Mouse (Mus musculus): ENCODE results near the gene Chd6. TPM values are rescaled to one million over a fixed set of nuclear protein-coding genes. Genes with fewer than 3 reads are reported as not detected.

Gene Chd6
- polyA plus RNA-seq, 1 experiment from 2014 or later, result 13.2 TPM

- Histone ChIP-seq H3K27me3 (ENCODE audit: control insufficient read depth, insufficient read depth, low read length) (no peaks in the 10 kb centered on the region), H3K27ac (replicated peaks) (no peak overlapping the region), H3K4me2 (replicated peaks; ENCODE audit: low read depth) (no peak overlapping the region), H3K4me3 (ENCODE audit: low read depth, low read length) (no peak overlapping the region), H3K4me1 (replicated peaks; ENCODE audit: control insufficient read depth, insufficient read depth) (no peaks in the 10 kb centered on the region), H3K9ac (ENCODE audit: low read length) (no peak overlapping the region), H3K9me3 (ENCODE audit: control insufficient read depth, low read length) (no peaks in the 10 kb centered on the region), H3K36me3 (ENCODE audit: control insufficient read depth, insufficient read depth, low read length) (peaks cover 17% of the 10 kb centered on the region)
- TF ChIP-seq CTCF (IDR thresholded peaks at IDR 0.05; ENCODE audit: low read depth), result no peak
- WGBS, result 36% methylated on average over 4 of the region's 4 CpGs
- no peak for DNase-seq (ENCODE audit: low spot score)
- ATAC-seq (ENCODE audit: low FRiP score, low TSS enrichment), result no peak
Observed at GRCm38 (mm10) chr2:161017913-161018312, 91.0 kb downstream of the Chd6 start.

GRCm38 (mm10) chr2:161012577-161013251, 96.2 kb downstream of the Chd6 start:
- Histone ChIP-seq H3K9me3 (ENCODE audit: control insufficient read depth, low read length) (no peaks in the 10 kb centered on the region), H3K36me3 (ENCODE audit: control insufficient read depth, insufficient read depth, low read length) (peaks cover 30% of the 10 kb centered on the region), H3K4me1 (replicated peaks; ENCODE audit: control insufficient read depth, insufficient read depth) (no peaks in the 10 kb centered on the region), H3K27me3 (ENCODE audit: control insufficient read depth, insufficient read depth, low read length) (no peaks in the 10 kb centered on the region), H3K4me3 (ENCODE audit: low read depth, low read length) (no peak overlapping the region), H3K4me2 (replicated peaks; ENCODE audit: low read depth) (no peak overlapping the region), H3K9ac (ENCODE audit: low read length) (no peak overlapping the region), H3K27ac (replicated peaks) (no peak overlapping the region)
- 91% methylated on average over 16 of the region's 16 CpGs for WGBS
- no peak for DNase-seq (ENCODE audit: low spot score)
- no peak for ATAC-seq (ENCODE audit: low FRiP score, low TSS enrichment)
- TF ChIP-seq EP300 (optimal IDR thresholded peaks at IDR 0.05) (no peak), CTCF (IDR thresholded peaks at IDR 0.05; ENCODE audit: low read depth) (no peak)

- peak; percentile 62 for DNase-seq (ENCODE audit: low spot score)
- ATAC-seq (ENCODE audit: low FRiP score, low TSS enrichment), result peak; percentile 87
Observed at GRCm38 (mm10) chr2:161004338-161004737, 104.5 kb downstream of the Chd6 start.

GRCm38 (mm10) chr2:160996987-160997763, 111.7 kb downstream of the Chd6 start:
- H3K4me1 ChIP-seq (replicated peaks; ENCODE audit: control insufficient read depth, insufficient read depth), result no peaks in the 10 kb centered on the region
- no peak overlapping the region for H3K4me3 ChIP-seq (ENCODE audit: low read depth, low read length)
- TF ChIP-seq CTCF (IDR thresholded peaks at IDR 0.05; ENCODE audit: low read depth) (no peak), EP300 (optimal IDR thresholded peaks at IDR 0.05) (no peak)
- no peak overlapping the region for H3K4me2 ChIP-seq (replicated peaks; ENCODE audit: low read depth)
- 93% methylated on average over 6 of the region's 6 CpGs for WGBS
- no peak overlapping the region for H3K9ac ChIP-seq (ENCODE audit: low read length)
- no peaks in the 10 kb centered on the region for H3K36me3 ChIP-seq (ENCODE audit: control insufficient read depth, insufficient read depth, low read length)
- no peak overlapping the region for H3K27ac ChIP-seq (replicated peaks)
- DNase-seq (ENCODE audit: low spot score) (no peak), ATAC-seq (ENCODE audit: low FRiP score, low TSS enrichment) (peak; percentile 21; the same call in 1 of the 2 replicates)
- H3K9me3 ChIP-seq (ENCODE audit: control insufficient read depth, low read length), result no peaks in the 10 kb centered on the region
- no peaks in the 10 kb centered on the region for H3K27me3 ChIP-seq (ENCODE audit: control insufficient read depth, insufficient read depth, low read length)

More at GRCm38 (mm10) chr2:161004338-161004737, 104.5 kb downstream of the Chd6 start:
- no peaks in the 10 kb centered on the region for H3K9me3 ChIP-seq (ENCODE audit: control insufficient read depth, low read length)
- no peaks in the 10 kb centered on the region for H3K27me3 ChIP-seq (ENCODE audit: control insufficient read depth, insufficient read depth, low read length)
- no peak overlapping the region for H3K9ac ChIP-seq (ENCODE audit: low read length)
- no peaks in the 10 kb centered on the region for H3K4me1 ChIP-seq (replicated peaks; ENCODE audit: control insufficient read depth, insufficient read depth)
- TF ChIP-seq EP300 (optimal IDR thresholded peaks at IDR 0.05) (no peak), CTCF (IDR thresholded peaks at IDR 0.05; ENCODE audit: low read depth) (no peak)
- H3K4me2 ChIP-seq (replicated peaks; ENCODE audit: low read depth), result no peak overlapping the region
- no peak overlapping the region for H3K27ac ChIP-seq (replicated peaks)
- no peak overlapping the region for H3K4me3 ChIP-seq (ENCODE audit: low read depth, low read length)
- WGBS, result 64% methylated on average over 3 of the region's 3 CpGs
- H3K36me3 ChIP-seq (ENCODE audit: control insufficient read depth, insufficient read depth, low read length), result peaks cover 6% of the 10 kb centered on the region

- Histone ChIP-seq H3K4me3 (ENCODE audit: low read depth, low read length) (no peak overlapping the region), H3K36me3 (ENCODE audit: control insufficient read depth, insufficient read depth, low read length) (peaks cover 5% of the 10 kb centered on the region; the same call in 1 of the 2 replicates), H3K27me3 (ENCODE audit: control insufficient read depth, insufficient read depth, low read length) (no peaks in the 10 kb centered on the region), H3K27ac (replicated peaks) (no peak overlapping the region), H3K4me1 (replicated peaks; ENCODE audit: control insufficient read depth, insufficient read depth) (no peaks in the 10 kb centered on the region), H3K9ac (ENCODE audit: low read length) (no peak overlapping the region), H3K9me3 (ENCODE audit: control insufficient read depth, low read length) (no peaks in the 10 kb centered on the region), H3K4me2 (replicated peaks; ENCODE audit: low read depth) (no peak overlapping the region)
- DNase-seq (ENCODE audit: low spot score) (no peak), ATAC-seq (ENCODE audit: low FRiP score, low TSS enrichment) (no peak)
- TF ChIP-seq CTCF (IDR thresholded peaks at IDR 0.05; ENCODE audit: low read depth) (no peak), EP300 (optimal IDR thresholded peaks at IDR 0.05) (no peak)
- 88% methylated on average over 1 of the region's 1 CpGs for WGBS
Observed at GRCm38 (mm10) chr2:160994181-160994580, 114.7 kb downstream of the Chd6 start.

- H3K36me3 ChIP-seq (ENCODE audit: control insufficient read depth, insufficient read depth, low read length), result peaks cover 6% of the 10 kb centered on the region
- no peaks in the 10 kb centered on the region for H3K9me3 ChIP-seq (ENCODE audit: control insufficient read depth, low read length)
- no peaks in the 10 kb centered on the region for H3K27me3 ChIP-seq (ENCODE audit: control insufficient read depth, insufficient read depth, low read length)
- ATAC-seq (ENCODE audit: low FRiP score, low TSS enrichment) (no peak), DNase-seq (ENCODE audit: low spot score) (no peak)
- H3K9ac ChIP-seq (ENCODE audit: low read length), result no peak overlapping the region
- no peak overlapping the region for H3K4me3 ChIP-seq (ENCODE audit: low read depth, low read length)
- TF ChIP-seq EP300 (optimal IDR thresholded peaks at IDR 0.05), result no peak
- no peak for TF ChIP-seq CTCF (IDR thresholded peaks at IDR 0.05; ENCODE audit: low read depth)
- WGBS, result 87% methylated on average over 3 of the region's 3 CpGs
- no peak overlapping the region for H3K4me2 ChIP-seq (replicated peaks; ENCODE audit: low read depth)
- H3K4me1 ChIP-seq (replicated peaks; ENCODE audit: control insufficient read depth, insufficient read depth), result no peaks in the 10 kb centered on the region
- H3K27ac ChIP-seq (replicated peaks), result no peak overlapping the region
Observed at GRCm38 (mm10) chr2:160992465-160992864, 116.4 kb downstream of the Chd6 start.
